Mouse (Mus musculus) liver, adult 2 months (tissue): ENCODE results near the gene Lrrc23.

Experiments used
- CTCF ChIP-seq: fragments of 200-500 bp; IDR thresholded peaks from 2 replicates; pipeline ENCODE4 v1.5.1; 2011; ENCODE audit warnings: low read depth, low read length, control low read depth
- POLR2A ChIP-seq: fragments of 200-500 bp; IDR thresholded peaks from 2 replicates; pipeline ENCODE4 v1.6.1; 2011; ENCODE audit warnings: low read length, control low read depth; ENCODE audit not compliant: insufficient read depth; ENCODE audit errors: extremely low read depth

GRCm38 (mm10) chr6:124767920-124768703, 11.4 kb downstream of the Lrrc23 start:
- no peak for TF ChIP-seq CTCF
- TF ChIP-seq POLR2A, result no peak
